Mouse (Mus musculus): ENCODE results near the gene Arnt2.

The Arnt2 gene

DNA sequence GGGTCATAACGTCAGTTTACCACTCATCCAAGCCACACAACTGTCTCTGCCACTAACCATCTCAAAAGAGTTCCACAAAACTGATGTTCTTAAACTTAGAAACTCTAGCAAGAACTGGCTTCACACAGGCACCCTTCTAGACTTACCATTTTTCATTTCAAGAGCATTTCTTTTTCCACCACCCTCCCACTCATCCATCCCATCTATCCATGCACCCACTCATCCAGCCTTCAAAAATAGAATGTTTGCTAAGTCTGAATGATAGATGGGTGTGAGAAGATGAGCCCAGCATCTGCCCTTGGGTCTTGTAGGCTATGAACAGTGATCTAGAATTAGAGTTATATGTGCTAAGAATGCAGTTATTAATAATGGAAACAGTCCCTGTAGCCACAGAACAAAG lies 109.7 kb downstream of the Arnt2 start:
- no peak for DNase-seq (ENCODE audit: low read depth in 1 of 2, low spot score in 2 of 2)

DNA sequence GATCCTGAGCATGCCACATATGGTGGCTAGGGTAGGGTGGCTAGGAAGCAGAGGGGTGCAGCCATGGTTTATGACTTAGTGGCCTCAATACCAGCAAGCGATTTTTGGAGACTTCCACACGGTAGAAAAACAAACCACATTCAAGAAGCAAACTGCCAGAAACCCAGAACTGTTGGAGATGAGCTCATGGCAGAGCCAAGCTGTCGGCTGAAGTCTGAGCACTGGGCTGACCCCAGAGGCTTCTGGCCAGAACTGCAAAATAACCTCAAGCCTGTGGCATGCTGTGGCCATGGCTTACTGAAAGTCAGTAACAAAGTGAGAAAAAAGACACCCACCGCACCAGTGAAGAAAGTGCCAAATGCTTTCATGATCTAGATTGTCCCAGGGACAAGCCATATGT lies 110.4 kb downstream of the Arnt2 start:
- DNase-seq (ENCODE audit: low read depth in 1 of 2, low spot score in 2 of 2) = no peak

- no peak for DNase-seq (ENCODE audit: low read depth in 1 of 2, low spot score in 2 of 2)
Observed at GRCm38 (mm10) chr7:84293054-84293453, 116.9 kb downstream of the Arnt2 start.

- DNase-seq (ENCODE audit: low read depth in 1 of 2, low spot score in 2 of 2) = no peak
Observed at GRCm38 (mm10) chr7:84287226-84287587, 122.8 kb downstream of the Arnt2 start.

- DNase-seq (ENCODE audit: low read depth in 1 of 2, low spot score in 2 of 2) = no peak
Observed at GRCm38 (mm10) chr7:84286526-84287225, 123.3 kb downstream of the Arnt2 start.

DNA sequence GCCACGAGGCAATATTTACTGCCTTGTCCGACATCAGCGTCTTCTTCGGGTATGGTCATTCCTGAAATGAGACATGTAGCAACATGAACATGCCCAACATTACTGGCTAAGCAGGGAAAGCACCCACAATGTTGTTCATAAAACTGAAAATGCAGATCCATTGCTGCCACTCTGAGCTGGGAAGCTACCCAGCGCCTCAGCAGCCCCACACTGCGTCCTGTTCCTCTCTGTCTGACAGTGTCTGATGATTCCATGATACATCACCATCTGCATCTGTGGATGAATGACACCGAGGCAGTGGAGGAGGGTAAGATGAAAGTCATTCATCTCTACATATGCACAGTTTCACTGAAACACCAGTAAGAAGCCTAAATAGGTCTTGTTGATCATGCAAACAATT lies 124.2 kb downstream of the Arnt2 start:
- no peak for DNase-seq (ENCODE audit: low read depth in 1 of 2, low spot score in 2 of 2)

DNA sequence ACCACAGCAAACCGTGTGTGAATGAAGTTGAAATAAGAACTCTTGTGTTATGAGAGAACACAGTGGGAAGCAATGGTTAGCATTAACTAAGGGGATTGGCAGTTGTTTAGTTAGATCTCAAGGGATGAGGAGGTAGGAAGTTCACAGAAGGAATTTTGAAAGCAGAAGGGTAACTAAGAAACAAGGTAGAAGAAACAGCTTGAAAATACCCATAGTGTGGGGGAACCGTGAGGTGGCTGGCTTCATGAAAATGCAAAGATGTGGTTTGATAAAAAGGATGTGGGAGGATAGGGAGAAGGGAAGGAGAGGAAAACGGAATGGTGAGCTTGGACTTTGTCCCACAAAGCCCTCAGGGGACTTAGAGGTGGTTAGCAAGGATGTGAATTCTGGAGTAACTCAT lies 125.0 kb downstream of the Arnt2 start:
- no peak for DNase-seq (ENCODE audit: low read depth in 1 of 2, low spot score in 2 of 2)

GRCm38 (mm10) chr7:84282231-84282630 lies 127.7 kb downstream of the Arnt2 start:
- no peak for DNase-seq (ENCODE audit: low read depth in 1 of 2, low spot score in 2 of 2)

- DNase-seq (ENCODE audit: low read depth in 1 of 2, low spot score in 2 of 2) = no peak
Observed at GRCm38 (mm10) chr7:84279231-84279630, 130.7 kb downstream of the Arnt2 start.

DNA sequence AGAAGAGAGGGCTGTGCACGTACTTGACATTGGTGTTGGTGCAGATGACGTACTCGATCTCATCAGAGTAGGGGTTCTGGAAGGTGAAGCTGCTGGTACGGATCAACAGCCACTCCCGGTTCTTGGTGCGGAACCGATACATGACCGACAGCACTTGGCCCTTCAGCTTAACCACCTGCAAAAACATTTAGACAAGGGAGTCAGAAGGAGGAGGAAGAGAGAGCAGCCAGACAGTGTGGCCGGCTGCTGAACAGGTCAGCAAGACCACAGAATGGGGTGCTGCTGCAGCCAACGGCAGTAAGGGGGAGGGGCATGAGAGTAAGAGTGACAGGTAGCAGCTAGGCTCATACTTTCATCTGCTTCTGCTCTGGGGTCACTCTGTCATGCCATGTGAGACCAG lies 134.7 kb downstream of the Arnt2 start:
- no peak for DNase-seq (ENCODE audit: low read depth in 1 of 2, low spot score in 2 of 2)

DNA sequence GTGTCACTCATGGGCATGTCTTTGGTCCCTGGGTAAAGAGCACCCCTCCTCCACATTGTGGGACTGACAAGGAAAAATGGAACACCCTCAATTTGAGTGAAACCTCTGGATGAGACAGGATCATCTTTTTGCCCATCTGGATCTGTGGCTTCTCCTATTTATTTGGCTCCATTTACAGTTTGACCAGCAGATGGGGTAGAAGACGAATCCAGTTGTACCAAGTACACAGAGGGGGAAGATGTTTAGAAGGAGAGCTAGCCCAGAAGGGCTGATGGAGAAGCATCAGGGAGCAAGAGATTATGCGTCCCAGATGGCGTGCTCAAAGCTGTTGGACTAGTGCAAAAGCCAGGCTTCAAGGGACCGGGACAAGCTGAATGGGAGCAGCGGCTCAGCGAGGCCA lies 136.0 kb downstream of the Arnt2 start:
- no peak for DNase-seq (ENCODE audit: low read depth in 1 of 2, low spot score in 2 of 2)

DNA sequence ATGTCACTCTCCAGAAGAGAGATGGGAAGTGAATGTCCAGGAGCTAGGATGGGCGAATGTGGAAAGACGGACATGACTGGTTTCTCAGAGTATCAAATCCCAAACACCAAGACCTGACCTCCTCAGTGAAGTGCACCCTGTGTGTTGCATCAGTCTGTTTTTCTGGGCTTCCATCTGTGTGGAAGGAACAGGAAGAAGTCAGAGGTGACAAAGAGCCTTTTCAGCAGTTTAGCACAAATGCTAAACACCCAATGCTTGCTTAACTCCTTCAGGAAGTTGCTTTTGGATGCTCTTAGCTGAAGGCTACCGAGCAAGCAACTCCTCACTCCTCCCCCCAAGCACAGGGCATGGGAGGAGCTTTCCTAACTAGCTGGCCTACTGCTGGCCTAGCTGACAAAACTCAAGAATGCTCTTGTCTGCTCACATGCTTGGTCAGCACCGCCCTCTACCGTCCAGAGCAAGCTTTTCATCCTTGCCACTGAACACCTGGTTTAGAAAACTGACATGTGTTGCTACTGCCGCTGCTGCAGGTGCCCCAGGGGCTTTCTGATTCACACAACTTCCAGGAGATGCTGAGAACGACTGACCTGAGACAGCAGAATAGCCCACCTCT lies 137.7 kb downstream of the Arnt2 start:
- DNase-seq (ENCODE audit: low read depth in 1 of 2, low spot score in 2 of 2) = peak; percentile 4 to 23

DNA sequence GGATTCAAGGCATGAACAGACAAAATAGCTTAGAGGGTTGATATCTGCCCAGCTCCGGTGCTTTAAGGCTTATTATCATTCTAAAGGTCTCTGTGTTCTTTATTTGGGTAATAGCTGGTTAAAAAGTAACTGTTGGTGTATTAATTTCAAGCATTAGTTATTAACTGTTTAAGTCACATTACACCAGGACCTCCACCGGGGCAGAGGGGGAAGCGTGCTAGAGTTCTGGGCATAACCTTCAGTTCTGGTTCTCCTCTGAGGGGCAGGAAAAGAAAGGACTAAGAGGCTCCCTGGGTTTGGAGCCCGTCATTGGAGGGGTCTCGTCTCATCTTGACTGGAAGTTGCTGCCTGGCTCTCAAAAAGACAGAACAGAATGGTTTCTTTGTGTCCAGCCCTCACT lies 138.5 kb downstream of the Arnt2 start:
- no peak for DNase-seq (ENCODE audit: low read depth in 1 of 2, low spot score in 2 of 2)

- no peak for DNase-seq (ENCODE audit: low read depth in 1 of 2, low spot score in 2 of 2)
Observed at GRCm38 (mm10) chr7:84263466-84263865, 146.5 kb downstream of the Arnt2 start.

GRCm38 (mm10) chr7:84261341-84261740 lies 148.6 kb downstream of the Arnt2 start:
- DNase-seq (ENCODE audit: low read depth in 1 of 2, low spot score in 2 of 2) = no peak

DNA sequence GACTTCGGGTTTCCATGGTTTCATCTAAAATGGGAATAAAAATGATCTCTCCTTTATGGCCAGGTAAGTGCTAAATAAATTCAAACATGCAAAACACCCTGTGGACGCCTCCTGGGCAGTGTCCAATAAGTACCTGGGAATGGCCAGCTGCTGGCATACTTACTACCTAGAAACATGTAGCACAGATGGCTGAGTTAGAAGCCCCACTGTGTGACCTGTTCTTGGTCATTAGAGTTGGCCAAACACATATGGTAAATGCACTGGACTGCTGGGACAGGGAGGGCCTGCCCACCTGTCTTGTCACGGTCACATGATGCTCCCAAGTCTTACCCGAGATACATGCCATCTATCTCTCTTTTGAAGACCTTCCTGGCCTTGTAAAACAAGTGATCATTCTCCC lies 149.6 kb downstream of the Arnt2 start:
- DNase-seq (ENCODE audit: low read depth in 1 of 2, low spot score in 2 of 2) = no peak

GRCm38 (mm10) chr7:84259309-84259985 lies 150.5 kb downstream of the Arnt2 start:
- no peak for DNase-seq (ENCODE audit: low read depth in 1 of 2, low spot score in 2 of 2)

GRCm38 (mm10) chr7:84256661-84257060 lies 153.3 kb downstream of the Arnt2 start:
- DNase-seq (ENCODE audit: low read depth in 1 of 2, low spot score in 2 of 2) = no peak

DNA sequence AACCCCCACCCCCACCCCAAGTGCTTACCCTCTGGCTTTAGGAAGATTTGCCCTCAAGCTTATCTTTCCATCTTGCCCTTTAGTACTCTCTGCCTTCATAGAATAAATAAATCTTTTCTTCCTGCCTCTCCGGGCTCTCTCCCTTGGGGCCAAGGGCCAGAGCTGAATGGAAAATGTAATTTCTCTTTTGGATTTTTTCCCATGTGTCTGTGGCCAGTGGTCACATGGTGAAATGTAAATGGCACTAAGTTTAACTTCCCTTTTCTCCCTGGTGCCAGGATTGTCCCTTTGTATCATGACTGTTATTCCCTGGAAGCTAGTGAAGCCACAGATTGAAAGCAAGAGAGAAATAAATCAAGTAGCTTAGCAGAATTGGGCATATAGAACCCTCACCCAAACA lies 153.7 kb downstream of the Arnt2 start:
- DNase-seq (ENCODE audit: low read depth in 1 of 2, low spot score in 2 of 2) = no peak

GRCm38 (mm10) chr7:84254916-84255315 lies 155.1 kb downstream of the Arnt2 start:
- no peak for DNase-seq (ENCODE audit: low read depth in 1 of 2, low spot score in 2 of 2)

DNA sequence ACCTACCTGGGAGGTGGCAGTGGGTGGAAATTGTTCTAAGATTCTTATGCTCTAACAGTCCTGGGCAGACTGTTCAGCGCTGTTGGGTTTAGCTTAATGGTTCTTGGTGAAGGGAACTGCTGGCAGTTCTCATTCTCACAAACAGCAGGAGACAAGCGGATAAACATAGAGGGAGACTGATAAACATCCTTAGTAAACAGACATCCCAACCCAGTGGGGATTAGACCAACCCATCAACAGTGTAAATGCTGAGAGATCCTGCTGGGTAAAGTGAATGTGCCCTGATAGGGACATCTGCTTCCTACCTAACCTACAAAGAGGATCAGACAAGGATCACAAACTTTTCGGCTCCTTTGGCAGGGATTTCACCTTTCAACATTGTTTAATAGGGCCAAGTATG lies 155.7 kb downstream of the Arnt2 start:
- no peak for DNase-seq (ENCODE audit: low read depth in 1 of 2, low spot score in 2 of 2)

DNA sequence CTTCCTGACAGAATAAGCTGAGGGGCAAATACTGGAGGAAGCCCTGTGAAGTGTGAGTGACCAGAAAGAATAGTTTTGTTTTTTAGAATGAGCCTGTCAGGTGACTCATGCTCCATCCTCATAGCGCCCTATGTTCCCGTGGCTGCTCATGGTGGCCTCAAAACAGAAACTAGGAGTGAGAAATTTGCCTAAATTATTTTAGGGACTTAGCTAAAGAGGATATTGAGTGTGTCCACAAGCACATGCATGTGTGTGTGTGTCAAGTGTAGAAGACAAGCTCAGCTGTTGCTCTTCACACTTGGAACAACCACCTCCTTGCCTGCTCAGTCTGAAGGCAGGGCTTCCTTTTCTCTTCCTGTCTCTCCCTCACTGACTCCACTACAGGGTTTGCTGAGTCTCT lies 158.3 kb downstream of the Arnt2 start:
- no peak for DNase-seq (ENCODE audit: low read depth in 1 of 2, low spot score in 2 of 2)

GRCm38 (mm10) chr7:84250736-84251135 lies 159.2 kb downstream of the Arnt2 start:
- DNase-seq (ENCODE audit: low read depth in 1 of 2, low spot score in 2 of 2) = no peak

All from monocyte, adult 2 months (primary cell).